Mouse (Mus musculus): Measurements from ENCODE around the gene Maml1.

DNA sequence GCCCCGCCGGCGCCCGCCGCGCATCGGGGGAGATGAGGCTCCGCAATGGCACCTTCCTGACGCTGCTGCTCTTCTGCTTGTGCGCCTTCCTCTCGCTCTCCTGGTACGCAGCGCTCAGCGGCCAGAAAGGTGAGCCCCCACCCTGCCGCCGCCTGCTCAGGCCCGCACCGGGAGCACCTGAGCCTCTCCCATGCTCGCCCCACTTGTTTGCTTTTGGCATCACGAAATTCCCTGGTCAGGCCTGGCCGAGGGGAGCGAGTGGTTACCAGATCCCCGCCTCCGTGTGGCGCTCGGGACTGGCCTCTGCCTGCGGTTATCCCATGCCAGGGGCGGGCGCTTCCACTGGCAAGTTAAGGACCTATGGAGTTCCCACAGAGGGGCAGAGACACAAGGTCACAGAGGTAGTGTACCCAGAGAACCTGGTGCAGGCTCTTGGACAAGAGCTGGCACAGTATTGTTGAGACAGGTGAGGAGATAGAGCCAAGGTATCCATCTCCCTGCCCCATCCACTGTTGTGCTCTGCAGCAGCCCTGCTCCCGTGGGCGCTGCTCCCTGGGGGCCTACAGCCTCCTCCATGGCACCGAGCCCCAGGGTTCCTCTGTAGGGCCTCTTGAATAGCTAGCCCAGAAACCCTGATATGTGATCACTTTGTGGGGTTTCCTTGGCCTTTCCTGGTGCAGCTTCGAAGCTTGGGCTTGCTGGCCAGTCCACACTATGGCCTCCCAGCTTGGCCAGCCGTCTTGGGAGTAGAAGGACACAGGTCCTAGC is 66.3 kb downstream of the Maml1 start:
- no peak for TF ChIP-seq CTCF (conservative IDR thresholded peaks at IDR 0.05; ENCODE audit: insufficient read depth, insufficient read length, low read depth, low read length)
- TF ChIP-seq POLR2A (IDR thresholded peaks at IDR 0.05; ENCODE audit: low read depth, low read length) = no peak
